Mouse (Mus musculus) hindbrain, postnatal 0 days (tissue): Measurements from ENCODE around the gene Prrc2b. TPM values are rescaled to one million over a fixed set of nuclear protein-coding genes. Genes with fewer than 3 reads are reported as not detected.

Source experiments
- ATAC-seq: fragments of 200-750 bp; cut with Nextera tagmentation; 2 replicates; pipeline ENCODE4 v1.8.0; 2017; ENCODE audit warnings: mild to moderate bottlenecking, moderate TSS enrichment, moderate library complexity
- DNase-seq: peaks from one replicate; pipeline ENCODE4 v3.0.0-alpha.2; 2015; ENCODE audit warnings: low spot score
- H3K27ac ChIP-seq: fragments of 300-500 bp; sonication (generic); 2 replicates; pipeline ENCODE4 v1.5.1; 2014; ENCODE audit warnings: mild to moderate bottlenecking
- H3K27me3 ChIP-seq: fragments of 300-500 bp; sonication (generic); 2 replicates; pipeline ENCODE4 v1.6.1; 2014; ENCODE audit warnings: low read length, mixed read lengths; ENCODE audit not compliant: insufficient read depth
- H3K36me3 ChIP-seq: fragments of 300-500 bp; sonication (generic); 2 replicates; pipeline ENCODE4 v1.6.1; 2014; ENCODE audit warnings: low read length, mixed read lengths; ENCODE audit not compliant: insufficient read depth
- H3K4me1 ChIP-seq: fragments of 300-500 bp; sonication (generic); 2 replicates; pipeline ENCODE4 v1.6.1; 2014; ENCODE audit warnings: antibody characterized with exemption, low read length, mixed read lengths; ENCODE audit not compliant: insufficient read depth
- H3K4me2 ChIP-seq: fragments of 300-500 bp; sonication (generic); 2 replicates; pipeline ENCODE4 v1.6.1; 2014; ENCODE audit warnings: low read depth, mild to moderate bottlenecking, low read length, moderate library complexity, mixed read lengths
- H3K4me3 ChIP-seq: fragments of 300-500 bp; sonication (generic); 2 replicates; pipeline ENCODE4 v1.5.1; 2014; ENCODE audit warnings: low read length
- H3K9ac ChIP-seq: fragments of 300-500 bp; sonication (generic); replicated peaks from 2 replicates; pipeline ENCODE4 v1.6.1; 2014; ENCODE audit warnings: mild to moderate bottlenecking, low read length, moderate library complexity, mixed read lengths
- H3K9me3 ChIP-seq: fragments of 300-500 bp; sonication (generic); 2 replicates; pipeline ENCODE4 v1.6.1; 2016; ENCODE audit warnings: low read length, mixed read lengths
- CTCF ChIP-seq: IDR thresholded peaks from 2 replicates; pipeline ENCODE4 v1.5.1; 2016; ENCODE audit warnings: antibody characterized with exemption, control low read depth, low read depth
- WGBS: fragments of 180-500 bp; shearing (Covaris S2); extraction: QIAGEN DNeasy Blood & Tissue Kit; methylation state at CpG from one replicate; pipeline ENCODE4 v1.1.7; 2014; 5-methylcytosine and 5-hydroxymethylcytosine counted together
- polyA plus RNA-seq: library from polyadenylated mRNA; unstranded; fragments of >200 nt; fragmentation: Nextera tagmentation; extraction: Ambion mirVana; gene quantifications from 2 replicates; pipeline ENCODE4 v1.2.1, GENCODE M21; 2015
- total RNA-seq: library from RNA; depleted of rRNA; stranded (reverse); fragments of >200 nt; gene quantifications from 2 replicates; pipeline ENCODE4 v1.2.3, GENCODE M21; 2014; rRNA removed

Gene Prrc2b
- total RNA-seq: 188 and 206 TPM in 2 replicates
- polyA plus RNA-seq: 44.8 and 55.9 TPM in 2 replicates

GRCm38 (mm10) chr2:32150924-32151659, at the start of gene Prrc2b:
Gene Prrc2b, plus strand, starts transcription at chr2:32151082.
- no peaks in the 10 kb centered on the region for H3K36me3 ChIP-seq
- H3K9ac ChIP-seq: peak within 1 kb of the TSS; percentile 99
- DNase-seq: peak; percentile 85
- no peak for TF ChIP-seq CTCF
- H3K4me1 ChIP-seq: peaks cover 31% of the 10 kb centered on the region
- peak within 1 kb of the TSS; percentile 98 for H3K27ac ChIP-seq
- ATAC-seq: peak; percentile 78
- no peaks in the 10 kb centered on the region for H3K27me3 ChIP-seq
- peak within 1 kb of the TSS; percentile 86 for H3K4me3 ChIP-seq
- under 1% methylated on average over 50 of the region's 117 CpGs for WGBS
- no peaks in the 10 kb centered on the region for H3K9me3 ChIP-seq
- peak within 1 kb of the TSS; percentile 88 for H3K4me2 ChIP-seq

- no peaks in the 10 kb centered on the region for H3K4me1 ChIP-seq
- ATAC-seq (no peak), DNase-seq (no peak)
- no peak for TF ChIP-seq CTCF
- 57% methylated on average over 5 of the region's 5 CpGs for WGBS
- no peak overlapping the region for H3K27ac ChIP-seq
- no peak overlapping the region for H3K9ac ChIP-seq
- no peaks in the 10 kb centered on the region for H3K9me3 ChIP-seq
- no peak overlapping the region for H3K4me3 ChIP-seq
- H3K4me2 ChIP-seq: no peak overlapping the region
- no peaks in the 10 kb centered on the region for H3K36me3 ChIP-seq
- no peaks in the 10 kb centered on the region for H3K27me3 ChIP-seq
These were observed 47.9 kb upstream of the Prrc2b start for GRCm38 (mm10) chr2:32102944-32103343.

GRCm38 (mm10) chr2:32103557-32103956, 47.3 kb upstream of the Prrc2b start:
- 75% methylated on average over 7 of the region's 7 CpGs for WGBS
- DNase-seq (no peak), ATAC-seq (no peak)
- Histone ChIP-seq H3K27ac (no peak overlapping the region), H3K9ac (no peak overlapping the region), H3K4me2 (no peak overlapping the region), H3K27me3 (no peaks in the 10 kb centered on the region), H3K4me3 (no peak overlapping the region), H3K36me3 (no peaks in the 10 kb centered on the region), H3K4me1 (no peaks in the 10 kb centered on the region), H3K9me3 (no peaks in the 10 kb centered on the region)
- no peak for TF ChIP-seq CTCF

- no peak for TF ChIP-seq CTCF
- Histone ChIP-seq H3K4me1 (no peaks in the 10 kb centered on the region), H3K9ac (no peak overlapping the region), H3K9me3 (no peaks in the 10 kb centered on the region), H3K4me2 (no peak overlapping the region), H3K36me3 (no peaks in the 10 kb centered on the region), H3K4me3 (no peak overlapping the region), H3K27ac (no peak overlapping the region), H3K27me3 (no peaks in the 10 kb centered on the region)
- WGBS: 74% methylated on average over 7 of the region's 7 CpGs
- DNase-seq: no peak
- no peak for ATAC-seq
These were observed 46.8 kb upstream of the Prrc2b start for GRCm38 (mm10) chr2:32104122-32104521.

GRCm38 (mm10) chr2:32105117-32105913, 45.6 kb upstream of the Prrc2b start:
- WGBS: 45% methylated on average over 16 of the region's 16 CpGs
- Histone ChIP-seq H3K27me3 (no peaks in the 10 kb centered on the region), H3K4me1 (no peaks in the 10 kb centered on the region), H3K9ac (no peak overlapping the region), H3K4me2 (no peak overlapping the region), H3K36me3 (0 out of 2 replicates have a peak, but pooled peaks cover 2% of the 10 kb centered on the region), H3K27ac (peak overlapping the region; percentile 32; the same call in 1 of the 2 replicates), H3K4me3 (no peak overlapping the region), H3K9me3 (no peaks in the 10 kb centered on the region)
- ATAC-seq (peak; percentile 64), DNase-seq (peak; percentile 25)
- no peak for TF ChIP-seq CTCF

GRCm38 (mm10) chr2:32105930-32106329, 45.0 kb upstream of the Prrc2b start:
- no peaks in the 10 kb centered on the region for H3K27me3 ChIP-seq
- no peaks in the 10 kb centered on the region for H3K4me1 ChIP-seq
- no peak overlapping the region for H3K4me3 ChIP-seq
- no peak for DNase-seq
- ATAC-seq: no peak
- WGBS: 86% methylated on average over 7 of the region's 7 CpGs
- H3K9ac ChIP-seq: no peak overlapping the region
- H3K4me2 ChIP-seq: no peak overlapping the region
- H3K36me3 ChIP-seq: peaks cover 8% of the 10 kb centered on the region; the same call in 1 of the 2 replicates
- H3K9me3 ChIP-seq: no peaks in the 10 kb centered on the region
- H3K27ac ChIP-seq: no peak overlapping the region
- TF ChIP-seq CTCF: no peak

GRCm38 (mm10) chr2:32111268-32111667, 39.6 kb upstream of the Prrc2b start:
- H3K36me3 ChIP-seq: peaks cover 8% of the 10 kb centered on the region; the same call in 1 of the 2 replicates
- ATAC-seq (no peak), DNase-seq (no peak)
- H3K4me1 ChIP-seq: no peaks in the 10 kb centered on the region
- no peak overlapping the region for H3K9ac ChIP-seq
- H3K4me2 ChIP-seq: no peak overlapping the region
- 100% methylated on average over 1 of the region's 1 CpGs for WGBS
- no peaks in the 10 kb centered on the region for H3K27me3 ChIP-seq
- no peaks in the 10 kb centered on the region for H3K9me3 ChIP-seq
- no peak overlapping the region for H3K4me3 ChIP-seq
- no peak overlapping the region for H3K27ac ChIP-seq
- TF ChIP-seq CTCF: no peak
